Mouse (Mus musculus) cerebellum, adult 2 months (tissue): ENCODE results near the gene Eif2b5.

Experiments
- CTCF ChIP-seq: fragments of 200-500 bp; IDR thresholded peaks from 2 replicates; pipeline ENCODE4 v1.5.1; 2011; ENCODE audit warnings: low read depth, mild to moderate bottlenecking, control low read depth, low read length, moderate library complexity, borderline replicate concordance; ENCODE audit not compliant: insufficient read depth
- POLR2A ChIP-seq: fragments of 200-500 bp; IDR thresholded peaks from 2 replicates; pipeline ENCODE4 v1.6.1; 2011; ENCODE audit warnings: low read length, control low read depth, borderline replicate concordance; ENCODE audit not compliant: insufficient read depth

GRCm38 (mm10) chr16:20475335-20475734 lies 23.3 kb upstream of the Eif2b5 start:
- TF ChIP-seq CTCF (no peak), POLR2A (no peak)
